ENCODE assay signal across 8 mouse cellular contexts in genomic region chr3:108722036-108722872, GRCm38 (mm10). TPM values are rescaled to one million over a fixed set of nuclear protein-coding genes. Genes with fewer than 3 reads are reported as not detected.
A peak's percentile ranks its signal among the peaks of the same experiment; 100 is the strongest.
DNase-seq lines count a peak whose midpoint lies in the region; ATAC-seq and TF ChIP-seq lines count a peak whose summit lies in the region.

Gene Gpsm2 (minus strand): TSS chr3:108722309.

- H3K36me3 ChIP-seq in hindbrain, postnatal 0 days (ENCODE audit: insufficient read depth, low read length): no peaks in the 10 kb centered on the region

- TF ChIP-seq CTCF in hindbrain, postnatal 0 days (IDR thresholded peaks at IDR 0.05; ENCODE audit: low read depth): no peak
- TF ChIP-seq CTCF in left cerebral cortex, adult 2 months (IDR thresholded peaks at IDR 0.05): no peak

- peak within 1 kb of the TSS; percentile 72 for H3K4me2 ChIP-seq in hindbrain, postnatal 0 days (ENCODE audit: low read depth, low read length)

- H3K9ac ChIP-seq in hindbrain, postnatal 0 days (replicated peaks; ENCODE audit: low read length): peak within 1 kb of the TSS; percentile 67

- H3K4me3 ChIP-seq in hindbrain, postnatal 0 days (ENCODE audit: low read length): peak within 1 kb of the TSS; percentile 68
- H3K4me3 ChIP-seq in left cerebral cortex, adult 2 months: peak within 1 kb of the TSS; percentile 83

- intact Hi-C loops in left cerebral cortex, adult 2 months (cut with DNase I): loop anchor here (2.0 to 5.0 kb wide), 2 partner anchors 49 to 185 kb away; no protein-coding TSS in a partner anchor

- H3K9me3 ChIP-seq in hindbrain, postnatal 0 days (ENCODE audit: low read length): no peaks in the 10 kb centered on the region

- H3K27me3 ChIP-seq in hindbrain, postnatal 0 days (ENCODE audit: insufficient read depth, low read length): no peaks in the 10 kb centered on the region

- no peaks in the 10 kb centered on the region for H3K4me1 ChIP-seq in hindbrain, postnatal 0 days (ENCODE audit: insufficient read depth, low read length)

- 4% methylated on average over 48 of the region's 53 CpGs for WGBS in hindbrain, postnatal 0 days

- DNase-seq in T-cell, adult 2 months (ENCODE audit: low spot score): peak; percentile 90
- DNase-seq in cerebellum, postnatal 36 days: peak; percentile 88 to 91
- DNase-seq in gastrocnemius, adult 18-20 months (ENCODE audit: low spot score): peak; percentile 94
- peak; percentile 98 for DNase-seq in hindbrain, postnatal 0 days (ENCODE audit: low spot score)
- peak; percentile 95 for DNase-seq in left cerebral cortex, adult 2 months (ENCODE audit: extremely low spot score in 1 of 2, low spot score in 2 of 2)
- DNase-seq in right cerebral cortex, adult 2 months (ENCODE audit: low spot score in 2 of 2): peak; percentile 92 to 95
- DNase-seq in urinary bladder, postnatal 14 days (ENCODE audit: low spot score): peak; percentile 98

- peak within 1 kb of the TSS; percentile 85 for H3K27ac ChIP-seq in hindbrain, postnatal 0 days
- peak within 1 kb of the TSS; percentile 74 for H3K27ac ChIP-seq in left cerebral cortex, adult 2 months

- ATAC-seq in hindbrain, postnatal 0 days: peak; percentile 99
- peak; percentile 81 for ATAC-seq in megakaryocyte, adult 5-6 weeks (ENCODE audit: poor library complexity, severe bottlenecking)

RNA-seq across cellular contexts. Expression of gene Gpsm2, which starts in this region (rescaled TPM):
- under 1 TPM; 0.78 to 0.97 TPM for total RNA-seq in gastrocnemius, adult 18-20 months (2021)
- total RNA-seq in hindbrain, postnatal 0 days (2014; rRNA removed): 12.9 and 13.5 TPM in 2 replicates
- polyA plus RNA-seq in hindbrain, postnatal 0 days (2015; fragmentation: Nextera tagmentation; extraction: Ambion mirVana): 16.8 and 18.0 TPM in 2 replicates
- 10 to 100 TPM; 12.2 to 13.5 TPM for total RNA-seq in left cerebral cortex, adult 2 months (2021)
- total RNA-seq in megakaryocyte, adult 5-6 weeks (2015): 32.1 and 37.2 TPM in 2 replicates
- 49.9 and 50.4 TPM in 2 replicates for total RNA-seq in megakaryocyte, adult 5-6 weeks (2017)

Comparison
In these comparisons a context has a peak if more than half of its experiments do, and no peak if none do; other contexts are left out.
1. Peak in every context shown above with its lines: DNase-seq, ATAC-seq, H3K4me3 ChIP-seq and H3K27ac ChIP-seq.
2. Peak in DNase-seq in gastrocnemius, adult 18-20 months; RNA of the gene not detected or under 1 TPM.